Mouse (Mus musculus) forelimb bud, embryonic 11.5 days (tissue): ENCODE data around the gene Itgb4.
A peak's percentile ranks its signal among the peaks of the same experiment; 100 is the strongest.
"Not testable (repeated sequence)": the region's sequence is repeated elsewhere in the genome, so short reads cannot be mapped to it uniquely, and the experiment has no call there.

Experiments
- DNase-seq: peaks from one replicate; pipeline ENCODE4 v3.0.0-alpha.2; 2012; ENCODE audit warnings: low read depth, low spot score

Itgb4 gene

DNA sequence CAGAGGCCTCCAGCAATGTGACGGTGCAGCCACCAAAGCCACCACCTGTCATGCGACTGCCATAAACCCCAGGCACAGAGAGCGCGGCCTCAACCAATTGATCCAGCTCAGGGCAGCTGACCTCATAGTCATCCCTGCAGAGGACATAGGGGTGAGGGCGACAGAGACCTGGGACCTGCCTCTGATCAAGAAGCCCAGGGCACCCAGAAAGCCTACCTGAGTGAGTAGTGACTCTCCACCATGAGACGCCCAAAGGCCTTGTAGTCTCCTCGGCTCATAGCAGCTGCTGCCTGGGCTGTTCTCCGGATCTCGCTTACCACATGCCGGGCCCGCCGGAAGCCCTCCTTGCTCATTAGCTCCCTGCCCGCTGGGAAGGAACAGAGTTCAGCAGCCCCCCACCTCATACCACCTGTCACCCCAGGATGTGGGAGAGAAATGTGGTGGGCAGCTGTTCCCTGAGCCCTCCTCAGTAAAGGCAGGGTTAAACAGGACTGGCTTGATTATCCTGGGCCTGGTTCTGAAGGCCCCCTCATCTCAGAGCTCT is 34.4 kb downstream of the Itgb4 start:
- DNase-seq, result no peak

DNA sequence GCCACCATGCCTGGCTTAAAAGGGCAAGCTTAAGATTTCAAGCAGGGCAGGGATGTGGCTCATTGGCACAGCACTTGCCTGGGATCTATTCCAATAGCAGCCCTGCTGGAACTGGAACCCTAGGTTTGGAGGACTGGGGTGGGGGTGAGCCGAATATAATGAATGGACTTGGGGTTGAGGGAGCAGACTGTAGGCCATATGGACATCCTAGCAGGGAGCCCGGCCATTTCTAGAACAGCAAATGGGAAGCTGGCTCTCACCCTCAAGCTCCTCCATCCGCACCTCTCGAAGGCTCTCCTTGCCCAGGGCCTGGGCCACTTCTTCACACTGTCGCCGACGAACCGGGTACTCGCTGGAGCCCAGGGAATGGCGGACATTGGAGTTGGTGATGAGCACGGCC is 35.2 kb downstream of the Itgb4 start:
- no peak for DNase-seq

GRCm38 (mm10) chr11:116010146-116010545 is 35.6 kb downstream of the Itgb4 start:
- DNase-seq, result no peak

- no peak for DNase-seq
These were observed 36.4 kb downstream of the Itgb4 start for GRCm38 (mm10) chr11:116010948-116011347.

GRCm38 (mm10) chr11:116011529-116012261 is 37.2 kb downstream of the Itgb4 start:
- DNase-seq, result no peak

- DNase-seq, result peak; percentile 94
These were observed 37.9 kb downstream of the Itgb4 start, which contains the start of gene Galk1 for GRCm38 (mm10) chr11:116012262-116012947. Gene Galk1 (minus strand): TSS chr11:116012719.

GRCm38 (mm10) chr11:116014821-116015220 is 40.3 kb downstream of the Itgb4 start:
- no peak for DNase-seq

GRCm38 (mm10) chr11:116018106-116018505 is 43.6 kb downstream of the Itgb4 start:
- peak; percentile 37 for DNase-seq

DNA sequence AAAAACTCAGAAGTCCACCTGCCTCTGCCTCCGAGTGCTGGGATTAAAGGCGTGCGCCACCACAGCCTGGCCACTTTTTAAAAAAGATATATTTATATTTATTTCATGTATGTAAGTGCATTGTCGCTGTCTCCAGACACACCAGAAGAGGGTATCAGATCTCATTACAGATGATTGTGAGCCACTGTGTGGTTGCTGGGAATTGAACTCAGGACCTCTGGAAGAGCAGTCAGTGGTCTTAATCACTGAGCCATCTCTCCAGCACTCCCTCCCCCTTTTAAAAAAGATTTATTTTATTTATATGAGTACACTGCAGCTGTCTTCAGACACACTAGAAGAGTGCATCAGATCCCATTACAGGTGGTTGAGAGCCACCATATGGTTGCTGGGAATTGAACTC is 44.4 kb downstream of the Itgb4 start:
- DNase-seq, result not testable (repeated sequence)

DNA sequence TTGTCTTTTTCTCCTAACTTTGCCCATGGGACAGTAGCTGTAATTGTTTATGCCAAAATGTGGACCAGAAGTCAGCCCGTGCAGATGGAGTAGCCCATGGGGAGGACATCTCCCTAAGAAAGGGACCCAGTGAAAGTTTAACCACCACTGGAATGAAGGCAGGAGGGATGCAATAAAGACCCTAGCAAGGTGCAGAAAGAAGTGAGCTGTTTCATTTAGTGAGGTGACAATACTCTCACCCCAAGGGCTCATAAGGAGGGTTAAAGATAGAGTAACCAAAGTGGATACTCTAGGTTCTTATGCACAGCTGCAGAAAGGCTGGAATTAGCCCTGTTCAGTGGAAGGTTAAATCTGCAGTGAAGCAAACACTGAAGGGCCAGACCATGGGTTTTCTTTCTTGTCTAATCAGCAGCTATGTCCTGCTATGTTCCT is 44.9 kb downstream of the Itgb4 start:
- peak; percentile 67 for DNase-seq

DNA sequence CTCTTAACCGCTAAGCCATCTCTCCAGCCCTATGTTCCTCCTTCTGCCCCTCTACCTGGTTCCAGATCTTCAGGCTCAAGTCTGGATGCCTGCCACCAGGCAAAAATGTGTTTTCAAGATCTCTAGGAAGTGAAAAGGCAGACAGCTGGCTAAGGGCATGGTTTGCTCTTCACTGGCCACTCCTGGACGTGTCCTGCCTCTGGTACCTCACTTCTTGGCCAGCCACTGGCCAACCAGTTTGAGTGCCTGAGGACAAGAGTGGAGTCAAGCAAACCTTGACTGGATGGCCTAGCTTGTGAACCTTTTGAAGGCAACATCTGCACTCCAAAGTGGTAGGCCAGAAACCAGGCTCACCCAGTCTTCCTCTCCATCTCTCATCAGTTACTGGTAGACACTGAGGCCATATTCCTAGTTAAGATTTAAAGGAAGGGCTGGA is 45.5 kb downstream of the Itgb4 start:
- peak; percentile 65 for DNase-seq

- DNase-seq, result peak; percentile 44
These were observed 46.0 kb downstream of the Itgb4 start for GRCm38 (mm10) chr11:116020519-116020922.

DNA sequence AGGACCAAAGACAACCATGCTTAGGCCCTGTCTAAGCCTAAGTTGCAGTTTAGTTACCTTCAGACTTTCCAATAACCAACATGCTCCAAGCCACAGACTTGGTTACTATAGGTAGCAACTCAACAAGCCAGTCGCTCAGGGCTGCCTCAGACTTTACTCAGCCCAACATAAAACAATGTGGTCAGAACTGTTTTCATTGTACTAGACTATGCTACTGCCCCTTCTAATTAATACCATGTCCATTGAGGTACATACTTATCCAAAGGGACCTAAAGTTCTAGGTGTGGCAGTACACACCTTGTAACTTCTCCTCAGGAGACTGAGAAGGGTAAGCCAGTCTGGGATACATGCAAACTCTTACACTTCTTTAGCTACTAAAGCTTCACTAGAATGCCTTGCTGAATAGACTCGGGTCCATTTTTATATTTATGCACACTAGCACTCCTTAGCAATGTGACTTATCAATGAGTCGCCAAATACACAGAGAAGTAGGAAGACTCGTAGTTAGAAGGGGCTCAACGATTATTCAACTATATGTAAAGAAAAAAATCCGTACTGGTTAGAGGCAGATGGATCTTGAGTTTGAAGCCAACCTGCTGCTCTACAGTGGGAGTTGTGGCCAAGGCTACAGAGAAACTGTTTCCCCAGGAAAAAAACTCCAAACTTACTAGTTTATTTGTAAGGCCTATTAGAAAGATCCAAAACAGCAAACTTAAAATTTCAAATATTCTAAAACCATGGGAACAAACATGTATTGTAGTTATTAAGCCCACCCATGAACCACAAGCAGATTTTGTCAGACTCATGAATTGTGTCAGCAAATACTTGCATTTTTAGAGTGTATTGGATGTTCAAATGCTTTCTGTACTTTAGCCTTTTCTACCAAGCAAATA is 47.1 kb downstream of the Itgb4 start:
- DNase-seq, result peak; percentile 43

- DNase-seq, result no peak
These were observed 47.8 kb downstream of the Itgb4 start for GRCm38 (mm10) chr11:116022256-116022780.

GRCm38 (mm10) chr11:116023074-116023770 is 48.7 kb downstream of the Itgb4 start:
- DNase-seq, result not testable (repeated sequence)

DNA sequence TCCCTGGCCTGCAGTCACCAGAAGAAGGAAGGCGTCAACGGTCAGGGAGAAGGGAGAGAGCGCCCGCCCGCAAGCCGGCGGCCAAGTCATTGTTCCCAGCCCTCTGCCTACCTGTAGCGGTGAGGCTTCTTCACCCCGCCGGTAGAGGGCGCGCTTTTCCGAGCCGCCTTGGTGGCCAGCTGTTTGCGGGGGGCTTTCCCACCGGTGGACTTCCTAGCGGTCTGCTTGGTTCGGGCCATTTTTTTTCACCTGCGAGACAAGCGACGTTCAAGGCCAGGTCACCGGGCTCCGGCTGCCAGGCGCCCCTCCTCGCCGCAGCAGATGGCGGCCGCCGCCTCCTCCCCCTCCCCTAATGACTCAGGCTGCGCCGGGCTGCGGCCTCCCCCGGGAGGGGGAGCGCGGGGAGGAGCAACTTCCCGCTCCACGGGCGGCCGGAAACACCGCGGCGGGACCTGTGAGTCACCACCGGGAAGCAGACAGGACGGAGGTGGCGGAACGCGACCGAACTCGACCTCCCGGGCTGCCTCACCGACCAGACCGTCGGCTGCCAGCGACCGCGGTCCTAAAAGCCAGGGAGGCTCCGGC is 49.4 kb downstream of the Itgb4 start:
- no peak for DNase-seq

DNA sequence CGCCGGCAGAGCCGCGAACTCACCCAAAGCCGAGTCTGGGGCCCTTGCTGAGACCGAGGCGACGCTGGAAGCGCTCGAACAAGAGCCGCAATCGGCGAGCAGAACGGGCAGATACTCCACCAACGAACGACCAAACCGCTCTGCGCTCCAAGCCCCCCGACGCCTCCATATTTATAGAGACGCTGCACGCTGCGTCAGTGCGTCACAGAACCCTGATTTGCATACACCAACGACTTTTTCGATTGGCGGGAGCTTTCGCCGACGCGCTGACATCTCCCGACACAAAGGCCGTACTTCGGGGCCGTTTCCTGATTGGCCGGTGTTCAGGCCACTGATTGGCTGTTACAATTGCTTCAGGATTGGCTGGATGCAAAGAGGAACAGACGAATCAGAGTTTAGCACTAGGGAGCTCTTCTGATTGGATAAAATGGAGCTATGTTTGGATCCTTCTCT is 49.9 kb downstream of the Itgb4 start:
- DNase-seq, result peak; percentile 99

DNA sequence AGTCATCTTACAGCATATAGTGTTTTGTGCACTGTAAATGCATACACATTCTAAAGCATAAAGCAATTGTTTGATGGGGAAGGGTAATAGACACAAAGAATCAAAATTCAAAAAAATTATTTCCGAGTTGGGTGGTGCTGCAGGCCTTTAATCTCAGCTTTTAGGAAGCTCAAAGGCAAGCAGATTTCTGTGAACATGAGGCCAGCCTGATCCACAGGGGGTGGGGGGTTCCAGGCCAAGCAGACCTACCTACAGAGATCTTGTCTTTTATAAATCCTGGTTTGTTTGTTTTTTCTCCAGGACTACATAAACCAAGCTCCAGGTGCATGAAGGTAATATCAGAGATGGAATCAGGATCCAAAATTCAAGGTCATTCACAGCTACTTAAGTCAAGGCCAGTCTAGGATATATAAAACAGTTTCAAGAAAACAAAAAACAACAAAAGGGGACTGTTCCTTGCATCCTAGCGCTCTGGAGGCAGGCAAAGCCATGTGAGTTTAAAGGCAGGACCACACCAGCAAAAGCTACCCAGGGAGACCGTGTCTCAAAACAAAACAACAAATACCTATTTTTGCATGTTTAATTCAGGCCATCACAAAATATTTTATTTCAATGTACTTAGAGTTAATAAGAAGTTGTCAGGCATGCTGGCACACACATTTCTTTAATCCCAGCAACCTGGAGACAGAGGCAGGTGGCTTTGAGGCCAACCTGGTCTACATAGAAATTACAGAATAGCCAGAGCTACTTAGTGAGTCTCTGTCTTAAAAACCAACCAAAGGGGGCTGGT is 50.7 kb downstream of the Itgb4 start:
- DNase-seq, result no peak

DNA sequence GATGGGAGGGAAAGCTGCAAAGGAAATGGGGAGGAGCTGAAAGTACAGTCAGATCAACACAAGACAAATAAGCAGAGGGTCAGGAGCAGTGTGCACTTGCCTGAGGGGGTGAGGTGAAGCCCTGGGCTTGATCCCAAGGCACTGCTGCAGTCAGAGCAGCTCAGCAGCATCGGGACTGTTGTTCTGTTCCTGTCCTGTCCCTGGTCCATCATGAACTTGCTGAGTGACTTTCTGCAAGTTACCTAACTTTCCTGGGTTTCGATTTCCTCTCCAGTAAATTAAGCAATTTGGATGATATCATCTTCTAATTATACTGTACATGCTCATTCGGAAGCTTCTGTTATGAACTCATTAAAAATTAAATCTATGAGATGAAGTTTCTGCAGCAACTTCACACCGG is 53.2 kb downstream of the Itgb4 start, which contains the start of gene H3f3b:
Gene H3f3b, minus strand, starts transcription at position 207 of the 400 bp plus-strand sequence.
- DNase-seq, result no peak
